Mouse (Mus musculus): Measurements from ENCODE around the gene Gid8. TPM values are rescaled to one million over a fixed set of nuclear protein-coding genes. Genes with fewer than 3 reads are reported as not detected.

Gene Gid8
- polyA plus RNA-seq, 1 experiment from 2014 or later = 54.6 TPM

- Histone ChIP-seq H3K27ac (replicated peaks) (peak overlapping the region; percentile 89), H3K27me3 (no peaks in the 10 kb centered on the region), H3K4me1 (peaks cover 28% of the 10 kb centered on the region), H3K9ac (replicated peaks) (peak overlapping the region; percentile 96), H3K9me3 (no peaks in the 10 kb centered on the region), H3K4me3 (peak overlapping the region; percentile 93), H3K4me2 (replicated peaks) (peak overlapping the region; percentile 97), H3K36me3 (no peaks in the 10 kb centered on the region)
- 6% methylated on average over 26 of the region's 26 CpGs for WGBS
- ATAC-seq (ENCODE audit: low FRiP score, low read depth) = no peak; the same call in 1 of the 2 replicates
Observed at GRCm38 (mm10) chr2:180701053-180701766, 8.7 kb upstream of the Gid8 start.

GRCm38 (mm10) chr2:180701767-180702621, 7.9 kb upstream of the Gid8 start:
- peak; percentile 96 for ATAC-seq (ENCODE audit: low FRiP score, low read depth)
- no peaks in the 10 kb centered on the region for H3K36me3 ChIP-seq
- WGBS = under 1% methylated on average over 66 of the region's 66 CpGs

GRCm38 (mm10) chr2:180702701-180703149, 7.2 kb upstream of the Gid8 start:
- Histone ChIP-seq H3K4me2 (replicated peaks) (peak overlapping the region; percentile 97), H3K9ac (replicated peaks) (peak overlapping the region; percentile 96), H3K9me3 (no peaks in the 10 kb centered on the region), H3K27ac (replicated peaks) (peak overlapping the region; percentile 89), H3K36me3 (no peaks in the 10 kb centered on the region), H3K4me3 (peak overlapping the region; percentile 93), H3K27me3 (no peaks in the 10 kb centered on the region), H3K4me1 (peaks cover 28% of the 10 kb centered on the region)
- no peak for ATAC-seq (ENCODE audit: low FRiP score, low read depth)
- 32% methylated on average over 4 of the region's 4 CpGs for WGBS

More at GRCm38 (mm10) chr2:180701767-180702621, 7.9 kb upstream of the Gid8 start:
- Histone ChIP-seq H3K9ac (replicated peaks) (peak overlapping the region; percentile 96), H3K9me3 (no peaks in the 10 kb centered on the region), H3K4me1 (peaks cover 28% of the 10 kb centered on the region), H3K27me3 (no peaks in the 10 kb centered on the region), H3K27ac (replicated peaks) (peak overlapping the region; percentile 89), H3K4me3 (peak overlapping the region; percentile 93), H3K4me2 (replicated peaks) (peak overlapping the region; percentile 97)

- H3K9me3 ChIP-seq = no peaks in the 10 kb centered on the region
- no peaks in the 10 kb centered on the region for H3K36me3 ChIP-seq
- H3K4me1 ChIP-seq = peaks cover 28% of the 10 kb centered on the region
- ATAC-seq (ENCODE audit: low FRiP score, low read depth) = no peak
- H3K4me3 ChIP-seq = no peak overlapping the region
- H3K9ac ChIP-seq (replicated peaks) = no peak overlapping the region
- no peak overlapping the region for H3K4me2 ChIP-seq (replicated peaks)
- H3K27ac ChIP-seq (replicated peaks) = no peak overlapping the region
- no peaks in the 10 kb centered on the region for H3K27me3 ChIP-seq
- WGBS = 79% methylated on average over 5 of the region's 5 CpGs
Observed at GRCm38 (mm10) chr2:180703175-180703574, 6.7 kb upstream of the Gid8 start.

- Histone ChIP-seq H3K9ac (replicated peaks) (no peak overlapping the region), H3K4me2 (replicated peaks) (no peak overlapping the region), H3K4me1 (peaks cover 34% of the 10 kb centered on the region), H3K36me3 (no peaks in the 10 kb centered on the region), H3K4me3 (no peak overlapping the region), H3K27ac (replicated peaks) (no peak overlapping the region), H3K27me3 (no peaks in the 10 kb centered on the region), H3K9me3 (no peaks in the 10 kb centered on the region)
- 74% methylated on average over 3 of the region's 3 CpGs for WGBS
- ATAC-seq (ENCODE audit: low FRiP score, low read depth) = no peak
Observed at GRCm38 (mm10) chr2:180703645-180704359, 6.1 kb upstream of the Gid8 start.

GRCm38 (mm10) chr2:180704591-180704990, 5.3 kb upstream of the Gid8 start:
- no peak for ATAC-seq (ENCODE audit: low FRiP score, low read depth)

GRCm38 (mm10) chr2:180705066-180705465, 4.9 kb upstream of the Gid8 start:
- H3K4me3 ChIP-seq = no peak overlapping the region
- ATAC-seq (ENCODE audit: low FRiP score, low read depth) = no peak

More at GRCm38 (mm10) chr2:180704591-180704990, 5.3 kb upstream of the Gid8 start:
- no peaks in the 10 kb centered on the region for H3K27me3 ChIP-seq
- H3K4me3 ChIP-seq = no peak overlapping the region
- no peaks in the 10 kb centered on the region for H3K36me3 ChIP-seq
- 97% methylated on average over 8 of the region's 8 CpGs for WGBS
- H3K4me2 ChIP-seq (replicated peaks) = no peak overlapping the region
- no peak overlapping the region for H3K27ac ChIP-seq (replicated peaks)
- no peaks in the 10 kb centered on the region for H3K9me3 ChIP-seq
- H3K9ac ChIP-seq (replicated peaks) = no peak overlapping the region
- peaks cover 35% of the 10 kb centered on the region for H3K4me1 ChIP-seq

GRCm38 (mm10) chr2:180705975-180706374, 3.9 kb upstream of the Gid8 start:
- no peaks in the 10 kb centered on the region for H3K36me3 ChIP-seq
- WGBS = 92% methylated on average over 5 of the region's 5 CpGs
- no peaks in the 10 kb centered on the region for H3K27me3 ChIP-seq
- no peak overlapping the region for H3K9ac ChIP-seq (replicated peaks)
- H3K4me3 ChIP-seq = no peak overlapping the region
- H3K27ac ChIP-seq (replicated peaks) = no peak overlapping the region
- no peak for ATAC-seq (ENCODE audit: low FRiP score, low read depth)
- no peak overlapping the region for H3K4me2 ChIP-seq (replicated peaks)
- no peaks in the 10 kb centered on the region for H3K9me3 ChIP-seq
- H3K4me1 ChIP-seq = peaks cover 23% of the 10 kb centered on the region

More at GRCm38 (mm10) chr2:180705066-180705465, 4.9 kb upstream of the Gid8 start:
- H3K4me2 ChIP-seq (replicated peaks) = no peak overlapping the region
- H3K9me3 ChIP-seq = no peaks in the 10 kb centered on the region
- no peak overlapping the region for H3K9ac ChIP-seq (replicated peaks)
- H3K27ac ChIP-seq (replicated peaks) = no peak overlapping the region
- 84% methylated on average over 3 of the region's 3 CpGs for WGBS
- no peaks in the 10 kb centered on the region for H3K27me3 ChIP-seq
- H3K4me1 ChIP-seq = peaks cover 30% of the 10 kb centered on the region
- no peaks in the 10 kb centered on the region for H3K36me3 ChIP-seq

GRCm38 (mm10) chr2:180709023-180709922, 644 bp upstream of the Gid8 start:
- H3K4me3 ChIP-seq = peak overlapping the region; percentile 100
- ATAC-seq (ENCODE audit: low FRiP score, low read depth) = no peak; the same call in 1 of the 2 replicates
- peaks cover 18% of the 10 kb centered on the region for H3K36me3 ChIP-seq
- H3K27me3 ChIP-seq = no peaks in the 10 kb centered on the region
- H3K27ac ChIP-seq (replicated peaks) = peak overlapping the region; percentile 77
- peak overlapping the region; percentile 99 for H3K9ac ChIP-seq (replicated peaks)
- no peaks in the 10 kb centered on the region for H3K9me3 ChIP-seq
- H3K4me2 ChIP-seq (replicated peaks) = peak overlapping the region; percentile 86
- H3K4me1 ChIP-seq = peaks cover 21% of the 10 kb centered on the region
- WGBS = under 1% methylated on average over 39 of the region's 39 CpGs

GRCm38 (mm10) chr2:180710276-180711155, 599 bp downstream of the Gid8 start:
- Histone ChIP-seq H3K9me3 (no peaks in the 10 kb centered on the region), H3K4me3 (peak overlapping the region; percentile 100), H3K4me1 (peaks cover 21% of the 10 kb centered on the region), H3K4me2 (replicated peaks) (peak overlapping the region; percentile 66), H3K36me3 (peaks cover 25% of the 10 kb centered on the region), H3K27me3 (no peaks in the 10 kb centered on the region), H3K27ac (replicated peaks) (peak overlapping the region; percentile 84), H3K9ac (replicated peaks) (peak overlapping the region; percentile 99)
- ATAC-seq (ENCODE audit: low FRiP score, low read depth) = peak; percentile 68
- WGBS = 2% methylated on average over 61 of the region's 64 CpGs
